Mouse (Mus musculus) Patski (cell line): Measurements from ENCODE around the gene Treml4. TPM values are rescaled to one million over a fixed set of nuclear protein-coding genes. Genes with fewer than 3 reads are reported as not detected.

Experiments
- ATAC-seq: fragments of 100-300 bp; one replicate; pipeline ENCODE4 v1.8.0; 2021
- CTCF ChIA-PET: fragments of 350-600 bp; sonication (Branson Sonifier 250); formaldehyde crosslinking; loops from one replicate; lab custom pipeline; 2022; ENCODE audit warnings: inconsistent platforms; lab: Charles Lee
- POLR2A ChIA-PET: fragments of 350-600 bp; sonication (Branson Sonifier 250); formaldehyde crosslinking; loops from one replicate; lab custom pipeline; 2022; ENCODE audit warnings: antibody characterized with exemption, inconsistent platforms; lab: Charles Lee
- DNase-seq: peaks from one replicate; pipeline ENCODE4 v3.0.0-alpha.2; 2011; ENCODE audit warnings: low read depth, low spot score
- H3K27me3 ChIP-seq: fragments of 371-371 bp; one replicate; pipeline ENCODE4 v1.5.1; 2021
- CTCF ChIP-seq: fragments of 100-300 bp; IDR thresholded peaks from one replicate; pipeline ENCODE4 v1.5.1; 2021
- in situ Hi-C: fragments of 300-500 bp; cut with MboI; formaldehyde crosslinking; loops from 3 replicates; pipeline ENCODE4 v1.11.1; 2018; ENCODE audit warnings: low pct_unique_long_range_greater_than_20kb, mixed read lengths
- polyA plus RNA-seq: library from polyadenylated mRNA; unstranded; gene quantifications from one replicate; pipeline ENCODE4 v1.2.3, GENCODE M21; 2021

Gene Treml4
- polyA plus RNA-seq, 1 experiment from 2014 or later, result not detected

GRCm38 (mm10) chr17:48250631-48251030, 13.5 kb upstream of the Treml4 start:
- peaks cover 5% of the 10 kb centered on the region for H3K27me3 ChIP-seq
- DNase-seq, result no peak
- CTCF ChIA-PET, result interaction anchor here (0.6 to 0.8 kb wide), 2 partner anchors 24 to 69 kb away, joined by 3 to 4 read pairs; no protein-coding TSS in a partner anchor
- POLR2A ChIA-PET, result interaction anchor here (1.1 kb wide), 1 partner anchor 12 kb away, joined by 3 read pairs; no protein-coding TSS in a partner anchor
- ATAC-seq, result no peak
- in situ Hi-C loops, result no loop called here
- TF ChIP-seq CTCF, result no peak

GRCm38 (mm10) chr17:48256575-48256974, 7.5 kb upstream of the Treml4 start:
- peaks cover 5% of the 10 kb centered on the region for H3K27me3 ChIP-seq
- ChIA-PET CTCF (no interaction called here), POLR2A (no interaction called here)
- DNase-seq (no peak), ATAC-seq (no peak)
- no peak for TF ChIP-seq CTCF
- in situ Hi-C loops, result no loop called here

- DNase-seq (no peak), ATAC-seq (no peak)
- ChIA-PET CTCF (interaction anchor here (1.2 kb wide), 1 partner anchor 11 kb away, joined by 3 read pairs; no protein-coding TSS in a partner anchor), POLR2A (interaction anchor here (0.8 kb wide), 1 partner anchor 11 kb away, joined by 3 read pairs; no protein-coding TSS in a partner anchor)
- no peak for TF ChIP-seq CTCF
- peaks cover 4% of the 10 kb centered on the region for H3K27me3 ChIP-seq
- in situ Hi-C loops, result no loop called here
These were observed 2.2 kb upstream of the Treml4 start for GRCm38 (mm10) chr17:48261868-48262267.

GRCm38 (mm10) chr17:48264662-48265061, 567 bp downstream of the Treml4 start:
- in situ Hi-C loops, result no loop called here
- ATAC-seq (no peak), DNase-seq (no peak)
- ChIA-PET POLR2A (no interaction called here), CTCF (interaction anchor here (1.4 to 1.8 kb wide), 2 partner anchors 10 to 12 kb away, joined by 3 to 7 read pairs; no protein-coding TSS in a partner anchor)
- TF ChIP-seq CTCF, result no peak
- peaks cover 9% of the 10 kb centered on the region for H3K27me3 ChIP-seq

GRCm38 (mm10) chr17:48266138-48266537, 2.0 kb downstream of the Treml4 start:
- DNase-seq, result no peak
- TF ChIP-seq CTCF, result no peak
- peaks cover 9% of the 10 kb centered on the region for H3K27me3 ChIP-seq
- CTCF ChIA-PET, result interaction anchor here (0.9 to 1.8 kb wide), 3 partner anchors 9 to 69 kb away, joined by 3 to 7 read pairs (median 3); no protein-coding TSS in a partner anchor
- POLR2A ChIA-PET, result interaction anchor here (0.9 kb wide), 1 partner anchor 949 kb away, joined by 3 read pairs; no protein-coding TSS in a partner anchor
- in situ Hi-C loops, result no loop called here
- ATAC-seq, result no peak

- H3K27me3 ChIP-seq, result peaks cover 9% of the 10 kb centered on the region
- in situ Hi-C loops, result no loop called here
- no peak for TF ChIP-seq CTCF
- CTCF ChIA-PET, result interaction anchor here (0.9 to 1.4 kb wide), 2 partner anchors 12 to 69 kb away, joined by 3 read pairs; no protein-coding TSS in a partner anchor
- no peak for ATAC-seq
- POLR2A ChIA-PET, result interaction anchor here (0.9 kb wide), 1 partner anchor 950 kb away, joined by 3 read pairs; no protein-coding TSS in a partner anchor
- no peak for DNase-seq
These were observed 2.7 kb downstream of the Treml4 start for GRCm38 (mm10) chr17:48266610-48267304.

- DNase-seq, result no peak
- ATAC-seq, result no peak
- no peak for TF ChIP-seq CTCF
- CTCF ChIA-PET, result no interaction called here
- in situ Hi-C loops, result no loop called here
- H3K27me3 ChIP-seq, result peaks cover 9% of the 10 kb centered on the region
- POLR2A ChIA-PET, result no interaction called here
These were observed 3.5 kb downstream of the Treml4 start for GRCm38 (mm10) chr17:48267591-48267990.

- ChIA-PET CTCF (no interaction called here), POLR2A (no interaction called here)
- in situ Hi-C loops, result no loop called here
- DNase-seq (no peak), ATAC-seq (no peak)
- peaks cover 13% of the 10 kb centered on the region for H3K27me3 ChIP-seq
- no peak for TF ChIP-seq CTCF
These were observed 4.2 kb downstream of the Treml4 start for GRCm38 (mm10) chr17:48268276-48268675.

- DNase-seq (no peak), ATAC-seq (no peak)
- H3K27me3 ChIP-seq, result peaks cover 14% of the 10 kb centered on the region
- CTCF ChIA-PET, result interaction anchor here (0.6 kb wide), 1 partner anchor 10 kb away, joined by 3 read pairs; no protein-coding TSS in a partner anchor
- TF ChIP-seq CTCF, result no peak
- POLR2A ChIA-PET, result no interaction called here
- in situ Hi-C loops, result loop anchor here (10.0 kb wide), 1 partner anchor 135 kb away; the partner anchor contains the start of gene Nfya
These were observed 5.7 kb downstream of the Treml4 start for GRCm38 (mm10) chr17:48269833-48270232.

GRCm38 (mm10) chr17:48272158-48272557, 8.1 kb downstream of the Treml4 start:
- ATAC-seq, result no peak
- TF ChIP-seq CTCF, result no peak
- H3K27me3 ChIP-seq, result peaks cover 10% of the 10 kb centered on the region
- ChIA-PET POLR2A (no interaction called here), CTCF (interaction anchor here (1.7 kb wide), 1 partner anchor 65 kb away, joined by 8 read pairs; no protein-coding TSS in a partner anchor)
- no peak for DNase-seq
- in situ Hi-C loops, result loop anchor here (10.0 kb wide), 1 partner anchor 133 kb away; the partner anchor contains the start of gene Nfya
